Mouse (Mus musculus) testis, adult 2 months (tissue): ENCODE measurements around the gene Calb2.

Source experiments
- CTCF ChIP-seq: fragments of 200-500 bp; IDR thresholded peaks from 2 replicates; pipeline ENCODE4 v1.5.1; 2012; ENCODE audit warnings: low read depth, mild to moderate bottlenecking, inconsistent platforms, low read length, moderate library complexity; ENCODE audit not compliant: control insufficient read depth, insufficient read depth, insufficient replicate concordance
- POLR2A ChIP-seq: fragments of 200-500 bp; IDR thresholded peaks from 2 replicates; pipeline ENCODE4 v1.6.1; 2012; ENCODE audit warnings: low read depth, mild to moderate bottlenecking, inconsistent platforms, low read length, moderate library complexity; ENCODE audit not compliant: control insufficient read depth

GRCm38 (mm10) chr8:110216253-110216652 is 48.2 kb upstream of the Calb2 start:
- TF ChIP-seq POLR2A: no peak
- TF ChIP-seq CTCF: no peak
